Mouse (Mus musculus): ENCODE data around the gene Cldn6. TPM values are rescaled to one million over a fixed set of nuclear protein-coding genes. Genes with fewer than 3 reads are reported as not detected.

The Cldn6 gene
- total and polyA plus RNA-seq, 3 experiments = not detected

DNA sequence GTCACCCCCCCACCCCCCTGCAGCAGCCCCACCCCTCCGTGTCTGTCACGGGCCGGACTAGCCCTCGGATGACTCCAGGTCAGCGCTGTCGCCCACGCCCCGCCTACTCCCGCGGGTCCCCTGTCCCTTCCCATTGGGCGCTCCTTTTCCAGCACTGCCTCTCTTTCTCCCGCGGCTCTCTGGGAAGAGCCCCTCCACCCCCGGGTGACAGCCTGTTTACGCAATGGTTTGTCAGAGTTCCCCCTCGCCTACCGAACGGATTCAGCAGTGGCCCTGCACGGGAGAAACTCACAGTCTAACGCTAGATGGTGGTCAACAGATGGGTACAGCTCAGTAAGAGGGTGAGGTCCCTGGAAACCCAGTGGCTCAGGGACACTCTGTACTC, 47.7 kb downstream of the Cldn6 start:
- peak overlapping the region; percentile 61 to 90 (median 84) for H3K4me3 ChIP-seq (replicated peaks in 1 of 3; ENCODE audit: low read depth in 2 of 3, low read length in 2 of 3, poor library complexity in 1 of 3)
- peaks cover 4 to 28% of the 10 kb centered on the region in 2 experiments for H3K4me1 ChIP-seq (ENCODE audit: control insufficient read depth in 1 of 2, insufficient read depth in 2 of 2)
- no peaks in the 10 kb centered on the region; the same call in 1 of the 2 replicates for H3K79me2 ChIP-seq (replicated peaks; ENCODE audit: control insufficient read depth, extremely low read depth, insufficient read depth, poor library complexity, severe bottlenecking)
- in situ Hi-C loops (cut with MboI; ENCODE audit: low pct_ligation_motif_present, low pct_unique_long_range_greater_than_20kb, low sequenced_read_pairs) (loop anchor here (10.0 kb wide), 1 partner anchor 52 kb away; the partner anchor contains the start of genes Cldn6, Hcfc1r1, Thoc6 and Tnfrsf12a), dilution Hi-C loops (cut with MboI; ENCODE audit: extremely low pct_ligation_motif_present, extremely low pct_unique_long_range_greater_than_20kb, low sequenced_read_pairs) (no loop called here)
- no peaks in the 10 kb centered on the region for H3K9me3 ChIP-seq (replicated peaks; ENCODE audit: low read length)
- TF ChIP-seq MXI1 (IDR thresholded peaks at IDR 0.05; ENCODE audit: low read depth, low read length) (no peak; the same call in 1 of the 2 replicates), EP300 (IDR thresholded peaks at IDR 0.05; ENCODE audit: low read length) (no peak), MAFK (IDR thresholded peaks at IDR 0.05; ENCODE audit: insufficient replicate concordance, low read length) (no peak), USF2 (conservative IDR thresholded peaks at IDR 0.05; ENCODE audit: low read depth, low read length) (no peak), ZNF384 (IDR thresholded peaks at IDR 0.05; ENCODE audit: low read depth, low read length) (no peak), NRF1 (IDR thresholded peaks at IDR 0.05; ENCODE audit: low read depth, low read length) (no peak), SMC3 (IDR thresholded peaks at IDR 0.05; ENCODE audit: low read depth, low read length) (peak; percentile 13; the same call in 1 of the 2 replicates), POLR2A (IDR thresholded peaks at IDR 0.05; ENCODE audit: low read depth, low read length) (no peak), RCOR1 (conservative IDR thresholded peaks at IDR 0.05; ENCODE audit: low read depth, low read length) (no peak), MYC (IDR thresholded peaks at IDR 0.05; ENCODE audit: low read depth, low read length) (no peak), ETS1 (conservative IDR thresholded peaks at IDR 0.05; ENCODE audit: low read depth, low read length) (no peak), CTCF (conservative IDR thresholded peaks at IDR 0.05 in 1 of 2, IDR thresholded peaks at IDR 0.05 in 1 of 2; ENCODE audit: low read depth in 2 of 2, low read length in 2 of 2) (peak in 1 of 2 experiments; percentile 30; a peak in 1 of 4 replicates), ELF1 (IDR thresholded peaks at IDR 0.05; ENCODE audit: low read depth, low read length) (no peak), CHD1 (IDR thresholded peaks at IDR 0.05; ENCODE audit: low read depth, low read length) (no peak), MAX (IDR thresholded peaks at IDR 0.05; ENCODE audit: low read length) (no peak), TBP (conservative IDR thresholded peaks at IDR 0.05; ENCODE audit: low read depth, low read length) (no peak), TCF12 (IDR thresholded peaks at IDR 0.05; ENCODE audit: low read depth, low read length) (no peak), ZC3H11A (IDR thresholded peaks at IDR 0.05; ENCODE audit: low read depth, low read length) (no peak), ZMIZ1 (IDR thresholded peaks at IDR 0.05; ENCODE audit: low read depth, low read length) (no peak), CHD2 (IDR thresholded peaks at IDR 0.05; ENCODE audit: low read length) (no peak), E2F4 (IDR thresholded peaks at IDR 0.05; ENCODE audit: insufficient replicate concordance, low read depth, low read length) (no peak), USF1 (IDR thresholded peaks at IDR 0.05; ENCODE audit: low read depth, low read length) (no peak), JUND (conservative IDR thresholded peaks at IDR 0.05; ENCODE audit: low read depth, low read length) (no peak), PAX5 (IDR thresholded peaks at IDR 0.05; ENCODE audit: low read length) (no peak), ZKSCAN1 (IDR thresholded peaks at IDR 0.05; ENCODE audit: borderline replicate concordance, low read depth, low read length) (no peak), POLR2AphosphoS2 (IDR thresholded peaks at IDR 0.05; ENCODE audit: low read depth, low read length) (no peak), MAZ (IDR thresholded peaks at IDR 0.05; ENCODE audit: low read depth, low read length) (no peak), MEF2A (IDR thresholded peaks at IDR 0.05; ENCODE audit: borderline replicate concordance, low read depth, low read length) (no peak), BHLHE40 (IDR thresholded peaks at IDR 0.05; ENCODE audit: low read depth, low read length) (peak; percentile 44; the same call in 1 of the 2 replicates), RAD21 (IDR thresholded peaks at IDR 0.05; ENCODE audit: low read depth, low read length) (peak; percentile 3), IRF4 (IDR thresholded peaks at IDR 0.05; ENCODE audit: low read depth, low read length) (peak; percentile 16; the same call in 1 of the 2 replicates), GABPA (IDR thresholded peaks at IDR 0.05; ENCODE audit: insufficient replicate concordance, low read depth, low read length) (no peak), JUN (IDR thresholded peaks at IDR 0.05; ENCODE audit: insufficient read depth, low read depth, low read length) (no peak), SIN3A (IDR thresholded peaks at IDR 0.05; ENCODE audit: low read length) (no peak), NELFE (IDR thresholded peaks at IDR 0.05; ENCODE audit: low read depth, low read length) (no peak)
- peaks cover 0 to 6% of the 10 kb centered on the region in 2 experiments for H3K36me3 ChIP-seq (replicated peaks in 1 of 2; ENCODE audit: control insufficient read depth in 1 of 2, insufficient read depth in 1 of 2, low read length in 1 of 2)
- H3K9ac ChIP-seq (ENCODE audit: insufficient read depth, low read depth) = peak overlapping the region; percentile 63
- peaks cover 7% of the 10 kb centered on the region for H3K27me3 ChIP-seq (replicated peaks)
- no peak overlapping the region for H3K27ac ChIP-seq (ENCODE audit: insufficient read depth, low read depth)
- H3K4me2 ChIP-seq (ENCODE audit: insufficient read depth, low read depth, poor library complexity, severe bottlenecking) = peak overlapping the region; percentile 65
- DNase-seq (ENCODE audit: extremely low read depth) = peak; percentile 65
